Mouse (Mus musculus) limb, embryonic 13.5 days (tissue): Measurements from ENCODE around the gene Gm28047. TPM values are rescaled to one million over a fixed set of nuclear protein-coding genes. Genes with fewer than 3 reads are reported as not detected.

Experiments
- ATAC-seq: fragments of 200-750 bp; cut with Nextera tagmentation; 2 replicates; pipeline ENCODE4 v1.8.0; 2017; ENCODE audit warnings: low read depth, moderate number of reproducible peaks, moderate TSS enrichment; ENCODE audit not compliant: low FRiP score
- H3K27ac ChIP-seq: fragments of 300-500 bp; sonication (generic); 2 replicates; pipeline ENCODE4 v1.5.1; 2015; ENCODE audit warnings: inconsistent platforms, mild to moderate bottlenecking, moderate library complexity
- H3K27me3 ChIP-seq: fragments of 300-500 bp; sonication (generic); 2 replicates; pipeline ENCODE4 v1.6.1; 2015; ENCODE audit warnings: mild to moderate bottlenecking, inconsistent platforms
- H3K36me3 ChIP-seq: fragments of 300-500 bp; sonication (generic); 2 replicates; pipeline ENCODE4 v1.6.1; 2015; ENCODE audit warnings: inconsistent platforms, mild to moderate bottlenecking, moderate library complexity
- H3K4me1 ChIP-seq: fragments of 300-500 bp; sonication (generic); 2 replicates; pipeline ENCODE4 v1.6.1; 2015; ENCODE audit warnings: inconsistent platforms
- H3K4me2 ChIP-seq: fragments of 300-500 bp; sonication (generic); replicated peaks from 2 replicates; pipeline ENCODE4 v1.6.1; 2015; ENCODE audit warnings: inconsistent platforms, mild to moderate bottlenecking, moderate library complexity
- H3K4me3 ChIP-seq: fragments of 300-500 bp; sonication (generic); 2 replicates; pipeline ENCODE4 v1.5.1; 2015; ENCODE audit warnings: moderate library complexity, mild to moderate bottlenecking, inconsistent platforms
- H3K9ac ChIP-seq: fragments of 300-500 bp; sonication (generic); 2 replicates; pipeline ENCODE4 v1.6.1; 2015; ENCODE audit warnings: mild to moderate bottlenecking, inconsistent platforms
- H3K9me3 ChIP-seq: fragments of 300-500 bp; sonication (generic); 2 replicates; pipeline ENCODE4 v1.6.1; 2016; ENCODE audit warnings: inconsistent platforms
- WGBS: fragments of 180-500 bp; shearing (Covaris S2); methylation state at CpG from one replicate; pipeline ENCODE4 v1.1.7; 2015; 5-methylcytosine and 5-hydroxymethylcytosine counted together
- polyA plus RNA-seq: library from polyadenylated mRNA; unstranded; fragments of >200 nt; fragmentation: Nextera tagmentation; extraction: Ambion mirVana; gene quantifications from 2 replicates; pipeline ENCODE4 v1.2.1, GENCODE M21; 2015

Gene Gm28047
- polyA plus RNA-seq, 1 experiment from 2014 or later = not detected

DNA sequence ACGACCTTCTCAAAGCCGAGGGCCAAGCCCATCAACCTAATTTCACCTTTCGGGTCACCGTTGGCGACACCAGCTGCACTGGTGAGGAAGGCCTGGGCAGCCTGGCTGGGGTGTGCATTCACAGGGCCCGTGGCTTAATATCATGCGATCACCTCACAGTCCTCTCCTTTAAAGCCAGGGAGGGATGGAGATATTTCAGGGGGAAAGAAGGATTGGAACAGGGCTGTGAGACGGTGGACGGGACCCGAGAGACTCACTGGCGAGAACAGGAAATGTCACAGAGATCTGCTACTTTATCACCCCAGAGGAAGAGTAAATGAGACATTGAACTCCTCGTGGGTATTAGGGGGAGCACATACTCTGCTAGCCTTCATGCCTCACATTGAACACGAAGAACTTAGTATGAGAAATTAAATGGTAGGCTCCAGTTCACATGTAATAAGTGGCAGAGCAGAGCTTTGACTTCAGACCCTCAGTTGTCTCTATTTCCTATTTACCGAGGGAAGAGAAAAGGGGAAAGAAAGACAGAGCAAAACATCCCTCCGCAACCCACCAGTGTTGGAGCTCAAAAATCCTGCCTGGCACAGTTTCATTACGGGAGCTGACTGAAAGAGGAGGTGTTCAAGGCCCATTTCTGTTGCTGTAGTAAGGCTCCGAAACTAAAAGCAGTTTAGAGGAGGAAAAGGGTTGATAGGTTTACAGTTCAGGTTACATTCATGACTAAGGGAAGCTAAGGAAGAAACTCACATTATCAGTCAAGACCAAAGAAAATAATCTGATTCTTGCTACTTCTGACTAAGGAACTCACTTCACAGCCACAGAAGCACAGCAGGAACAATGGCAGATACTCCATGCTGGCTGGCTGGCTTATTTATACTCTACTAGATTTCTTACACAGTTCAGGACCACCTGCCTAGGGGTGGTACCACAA lies 105.4 kb downstream of the Gm28047 start:
- peaks cover 37% of the 10 kb centered on the region for H3K36me3 ChIP-seq
- H3K4me2 ChIP-seq = peak overlapping the region; percentile 88
- peak overlapping the region; percentile 81 for H3K9ac ChIP-seq
- no peaks in the 10 kb centered on the region for H3K9me3 ChIP-seq
- peaks cover 37% of the 10 kb centered on the region for H3K4me1 ChIP-seq
- no peaks in the 10 kb centered on the region for H3K27me3 ChIP-seq
- 60% methylated on average over 17 of the region's 17 CpGs for WGBS
- H3K27ac ChIP-seq = peak overlapping the region; percentile 99
- ATAC-seq = no peak
- peak overlapping the region; percentile 67 for H3K4me3 ChIP-seq

DNA sequence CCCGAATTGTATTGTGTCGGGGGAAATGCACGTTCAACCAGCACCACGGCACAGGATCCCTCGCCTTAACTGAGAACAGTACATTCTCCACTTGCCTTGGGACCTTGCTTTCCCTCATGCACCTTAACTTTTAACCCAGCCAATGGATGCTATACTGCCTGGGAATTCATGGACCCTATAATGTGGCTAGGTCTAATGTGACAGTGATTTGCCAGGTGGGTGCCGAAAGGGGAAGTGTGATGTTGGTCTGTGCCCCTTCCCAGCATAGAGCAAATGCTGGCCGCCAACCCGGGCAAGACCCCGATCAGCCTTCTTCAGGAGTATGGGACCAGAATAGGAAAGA lies 106.0 kb downstream of the Gm28047 start:
- no peak for ATAC-seq
- Histone ChIP-seq H3K4me3 (peak overlapping the region; percentile 67), H3K27me3 (no peaks in the 10 kb centered on the region), H3K36me3 (peaks cover 31% of the 10 kb centered on the region), H3K27ac (peak overlapping the region; percentile 99), H3K9ac (peak overlapping the region; percentile 81), H3K4me1 (peaks cover 39% of the 10 kb centered on the region), H3K4me2 (peak overlapping the region; percentile 88), H3K9me3 (no peaks in the 10 kb centered on the region)
- 13% methylated on average over 9 of the region's 9 CpGs for WGBS

DNA sequence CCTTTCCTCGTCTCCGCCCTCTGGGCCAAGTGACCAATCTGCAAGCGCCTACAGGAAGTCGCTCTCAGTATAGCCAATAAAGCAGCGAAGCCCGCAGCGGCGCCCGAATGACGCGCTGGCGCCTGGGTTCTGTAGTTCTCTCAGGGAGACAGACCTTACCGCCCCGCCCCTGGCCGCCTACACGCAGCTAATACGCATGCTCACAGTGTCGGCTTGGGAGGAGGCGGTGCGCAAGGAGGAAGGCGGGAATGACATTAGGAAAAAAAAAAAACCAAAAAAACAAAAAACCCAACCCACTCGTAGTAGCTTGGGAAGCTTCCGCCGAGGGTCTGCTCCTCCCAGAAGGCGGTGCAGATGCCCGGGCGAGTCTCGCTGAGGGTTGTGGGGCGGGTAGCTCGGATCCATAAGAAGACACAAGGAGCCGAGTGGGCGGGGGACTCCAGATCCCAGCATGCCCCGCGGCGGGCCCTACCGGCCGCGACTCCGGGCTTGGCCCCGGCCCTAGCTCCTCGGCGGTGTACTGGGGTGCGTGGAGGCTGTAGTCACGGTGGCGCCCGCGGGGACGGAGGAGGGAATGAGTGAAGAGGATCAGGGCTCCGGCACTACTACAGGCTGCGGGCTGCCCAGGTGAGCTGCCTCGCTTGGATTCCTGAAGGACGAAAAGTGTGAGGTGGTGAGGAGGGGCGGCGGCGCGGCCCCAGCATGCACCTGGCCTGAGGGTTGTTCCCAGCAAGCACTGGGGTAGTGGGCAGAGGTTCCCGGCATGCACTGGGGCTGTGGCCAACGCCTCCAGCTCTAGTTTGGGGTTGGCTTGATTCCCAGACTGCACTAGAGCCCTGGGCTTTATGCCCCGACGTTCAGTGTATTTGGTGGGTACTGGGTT lies 106.7 kb downstream of the Gm28047 start, which contains the start of gene Tarbp2:
Gene Tarbp2, plus strand, starts transcription at position 217 of the 883 bp plus-strand sequence.
- WGBS = under 1% methylated on average over 59 of the region's 60 CpGs
- H3K9me3 ChIP-seq = no peaks in the 10 kb centered on the region
- peak within 1 kb of the TSS; percentile 81 for H3K9ac ChIP-seq
- H3K27me3 ChIP-seq = no peaks in the 10 kb centered on the region
- peak; percentile 92 for ATAC-seq
- H3K4me1 ChIP-seq = peaks cover 39% of the 10 kb centered on the region
- H3K27ac ChIP-seq = peak within 1 kb of the TSS; percentile 99
- peak within 1 kb of the TSS; percentile 88 for H3K4me2 ChIP-seq
- H3K36me3 ChIP-seq = peaks cover 28% of the 10 kb centered on the region
- H3K4me3 ChIP-seq = peak within 1 kb of the TSS; percentile 67

DNA sequence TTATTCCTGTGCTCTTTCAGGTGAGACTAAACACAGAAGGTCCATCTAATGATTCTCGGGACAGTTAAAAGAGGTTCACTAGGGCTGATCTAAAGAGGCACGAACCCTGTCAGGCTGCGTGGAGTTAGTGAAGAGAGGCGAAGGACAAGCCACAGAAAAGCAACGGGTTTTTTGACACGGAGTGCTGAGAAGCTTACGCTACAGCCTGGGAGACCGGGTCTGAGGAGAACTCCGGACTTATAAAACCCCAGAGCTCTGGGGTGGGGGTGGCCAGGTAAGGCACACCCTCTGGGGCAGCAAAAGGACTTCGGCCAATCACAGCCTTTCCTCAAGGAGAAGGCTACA lies 107.3 kb downstream of the Gm28047 start:
- Histone ChIP-seq H3K9ac (peak overlapping the region; percentile 79), H3K27ac (peak overlapping the region; percentile 85)
- WGBS = 0% methylated on average over 10 of the region's 10 CpGs

DNA sequence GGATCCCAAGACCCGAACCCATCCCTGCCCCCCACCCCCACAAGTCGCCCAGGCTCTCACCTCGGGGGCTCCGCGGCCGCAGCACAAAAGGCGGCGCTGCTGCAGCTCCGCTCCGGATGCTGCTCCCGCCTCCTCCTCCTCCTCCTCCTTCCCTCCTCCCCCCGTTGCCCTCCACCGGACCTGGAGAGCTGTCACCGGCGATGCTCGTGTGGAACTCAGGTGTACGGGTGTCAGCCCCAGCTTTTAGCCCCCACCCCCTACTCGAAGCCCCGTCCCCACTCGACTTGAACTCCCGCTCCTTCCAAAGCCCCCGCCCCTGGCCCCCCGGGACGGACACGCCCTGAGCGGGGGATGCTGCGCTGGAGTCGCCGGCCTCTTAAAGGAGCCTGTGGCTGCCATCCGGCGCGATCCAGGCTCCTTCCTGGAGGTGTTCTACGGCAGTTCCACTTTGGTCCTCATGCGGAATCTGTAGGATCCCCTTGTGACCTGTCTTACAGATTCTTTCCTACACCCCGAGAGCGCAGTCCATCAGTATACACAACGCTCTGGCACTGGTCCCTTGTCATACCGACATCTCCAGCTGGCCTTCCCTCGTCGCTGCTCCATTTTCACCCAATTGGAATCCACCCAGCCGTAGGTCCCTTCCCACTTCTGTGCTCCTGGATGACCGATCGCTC lies 108.0 kb downstream of the Gm28047 start, which contains the start of gene Map3k12:
Gene Map3k12, minus strand, starts transcription at position 337 of the 677 bp plus-strand sequence.
- Histone ChIP-seq H3K27ac (peak within 1 kb of the TSS; percentile 99), H3K27me3 (no peaks in the 10 kb centered on the region), H3K9me3 (no peaks in the 10 kb centered on the region), H3K9ac (peak within 1 kb of the TSS; percentile 79), H3K36me3 (peaks cover 16% of the 10 kb centered on the region), H3K4me1 (peaks cover 50% of the 10 kb centered on the region), H3K4me2 (peak within 1 kb of the TSS; percentile 88), H3K4me3 (peak within 1 kb of the TSS; percentile 67)
- ATAC-seq = no peak
- 1% methylated on average over 38 of the region's 43 CpGs for WGBS

More for the DNA sequence above, 107.3 kb downstream of the Gm28047 start:
- Histone ChIP-seq H3K4me1 (peaks cover 43% of the 10 kb centered on the region), H3K4me3 (peak overlapping the region; percentile 67), H3K27me3 (no peaks in the 10 kb centered on the region), H3K4me2 (peak overlapping the region; percentile 88), H3K36me3 (peaks cover 24% of the 10 kb centered on the region), H3K9me3 (no peaks in the 10 kb centered on the region)
- no peak for ATAC-seq

DNA sequence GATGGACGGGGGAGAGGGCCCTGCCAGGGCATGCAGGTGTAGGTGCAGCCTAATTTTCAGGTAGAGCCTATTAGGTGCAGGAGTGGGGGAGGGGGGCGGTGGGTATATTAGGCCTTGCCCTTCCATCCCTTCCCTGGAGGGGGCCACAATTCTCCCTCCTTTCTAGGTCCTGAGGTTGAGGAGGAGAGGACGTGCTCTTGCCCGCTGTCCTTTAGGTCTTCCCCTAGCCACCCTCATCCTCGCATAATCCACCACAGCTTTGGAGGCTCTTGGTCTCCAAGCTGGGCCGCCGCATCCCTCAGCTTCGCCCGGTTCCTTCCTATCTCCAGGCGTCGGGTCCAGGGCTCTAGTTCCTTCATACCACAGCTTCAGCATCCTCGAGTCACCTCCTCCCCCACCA lies 108.6 kb downstream of the Gm28047 start:
- Histone ChIP-seq H3K9me3 (no peaks in the 10 kb centered on the region), H3K9ac (peak overlapping the region; percentile 79), H3K4me3 (peak overlapping the region; percentile 67), H3K27ac (peak overlapping the region; percentile 85), H3K4me1 (peaks cover 56% of the 10 kb centered on the region), H3K27me3 (no peaks in the 10 kb centered on the region), H3K36me3 (peaks cover 11% of the 10 kb centered on the region), H3K4me2 (peak overlapping the region; percentile 88)
- ATAC-seq = no peak
- WGBS = 1% methylated on average over 12 of the region's 12 CpGs

DNA sequence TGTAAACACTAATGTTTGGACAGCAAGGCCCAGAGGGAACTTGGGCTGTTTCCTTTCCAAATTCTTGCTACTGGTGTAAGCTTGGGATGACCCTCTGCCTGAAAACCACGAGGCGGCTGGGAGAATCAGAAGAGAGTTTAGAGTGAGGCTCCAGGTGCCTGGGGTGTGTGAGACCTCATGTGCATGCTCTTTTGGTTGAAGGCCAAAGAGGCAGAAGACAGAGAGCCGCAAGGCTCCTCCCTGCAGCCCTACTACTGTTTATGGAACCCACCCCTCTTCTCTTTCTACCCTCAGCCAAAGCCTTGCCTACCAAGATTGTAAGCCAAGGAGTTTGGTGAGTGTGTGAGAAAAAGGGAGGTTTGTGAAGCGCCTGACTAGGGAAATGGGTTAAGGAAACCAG lies 109.1 kb downstream of the Gm28047 start:
- Histone ChIP-seq H3K27me3 (no peaks in the 10 kb centered on the region), H3K9me3 (no peaks in the 10 kb centered on the region), H3K4me1 (peaks cover 61% of the 10 kb centered on the region), H3K36me3 (peaks cover 6% of the 10 kb centered on the region), H3K4me2 (peak overlapping the region; percentile 88), H3K27ac (peak overlapping the region; percentile 85; the same call in 1 of the 2 replicates), H3K9ac (peak overlapping the region; percentile 79), H3K4me3 (peak overlapping the region; percentile 67)
- WGBS = 35% methylated on average over 4 of the region's 4 CpGs
- no peak for ATAC-seq

DNA sequence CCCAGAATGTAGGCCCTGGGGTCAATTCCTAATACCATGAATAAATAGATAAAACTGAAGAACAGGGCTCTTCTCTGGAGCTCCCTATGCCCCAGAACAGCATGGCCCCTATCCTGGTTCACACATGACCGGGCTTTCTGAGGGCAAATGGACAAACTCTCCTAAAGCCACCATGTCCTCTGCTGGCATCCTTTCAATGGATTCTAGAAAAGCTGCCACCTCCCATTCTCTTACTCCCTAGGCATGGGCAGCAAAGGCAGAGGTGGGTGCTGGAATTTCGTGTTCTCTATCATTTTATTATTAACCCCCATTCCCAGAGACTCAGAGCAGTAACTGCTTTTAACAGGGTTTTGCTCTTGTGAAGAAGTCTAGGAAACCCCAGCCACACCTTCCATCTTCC lies 109.6 kb downstream of the Gm28047 start:
- no peak for ATAC-seq
- Histone ChIP-seq H3K9me3 (no peaks in the 10 kb centered on the region), H3K4me3 (peak overlapping the region; percentile 67), H3K4me1 (peaks cover 58% of the 10 kb centered on the region), H3K27ac (no peak overlapping the region), H3K27me3 (no peaks in the 10 kb centered on the region), H3K9ac (no peak overlapping the region), H3K4me2 (peak overlapping the region; percentile 88), H3K36me3 (peaks cover under 1% of the 10 kb centered on the region; the same call in 1 of the 2 replicates)
- WGBS = 85% methylated on average over 2 of the region's 2 CpGs

DNA sequence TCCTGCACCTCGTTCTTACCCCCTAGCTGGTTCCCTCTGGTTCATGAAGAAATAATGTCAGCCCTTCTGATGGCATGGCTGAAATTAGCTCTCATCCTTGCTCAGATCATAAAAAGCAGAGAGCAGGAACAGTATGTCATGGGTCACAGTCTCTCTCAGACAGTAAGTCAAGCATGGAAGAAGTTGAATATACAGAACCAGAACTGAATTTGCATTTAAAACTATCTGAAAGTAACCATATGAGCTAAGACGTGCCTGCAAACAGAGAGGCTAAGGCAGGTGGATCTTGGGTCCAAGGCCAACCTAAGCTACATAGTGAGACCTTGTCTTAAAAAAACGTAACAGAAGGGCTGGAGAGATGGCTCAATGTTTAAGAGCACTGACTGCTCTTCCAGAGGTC lies 111.9 kb downstream of the Gm28047 start:
- no peaks in the 10 kb centered on the region for H3K27me3 ChIP-seq
- H3K4me2 ChIP-seq = no peak overlapping the region
- H3K4me3 ChIP-seq = no peak overlapping the region
- peak overlapping the region; percentile 43; the same call in 1 of the 2 replicates for H3K9ac ChIP-seq
- peaks cover 59% of the 10 kb centered on the region for H3K4me1 ChIP-seq
- 83% methylated on average over 3 of the region's 3 CpGs for WGBS
- H3K27ac ChIP-seq = no peak overlapping the region
- ATAC-seq = no peak
- 0 out of 2 replicates have a peak, but pooled peaks cover 7% of the 10 kb centered on the region for H3K36me3 ChIP-seq
- no peaks in the 10 kb centered on the region for H3K9me3 ChIP-seq

DNA sequence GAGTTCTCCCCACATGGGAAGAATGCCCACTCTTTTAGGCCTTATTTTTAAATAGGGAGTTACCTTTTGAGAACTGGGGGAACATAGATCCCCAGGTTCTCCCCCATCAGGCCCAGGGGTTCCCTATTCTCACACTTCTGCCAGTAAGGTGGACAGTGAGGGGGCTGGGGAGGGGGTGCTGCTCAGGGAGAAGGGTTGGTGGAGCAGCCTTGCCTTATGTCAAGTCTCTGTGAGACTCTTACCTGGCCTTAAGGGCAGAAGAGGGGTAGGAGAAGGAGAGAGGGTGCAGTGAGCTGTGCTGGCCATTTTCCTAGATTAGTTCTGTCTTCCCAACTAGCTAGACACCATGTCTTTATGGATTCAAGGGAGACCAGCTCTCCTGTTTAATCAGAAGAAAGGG lies 112.4 kb downstream of the Gm28047 start:
- Histone ChIP-seq H3K9ac (peak overlapping the region; percentile 43), H3K4me1 (peaks cover 59% of the 10 kb centered on the region), H3K4me2 (no peak overlapping the region), H3K4me3 (no peak overlapping the region), H3K36me3 (0 out of 2 replicates have a peak, but pooled peaks cover 8% of the 10 kb centered on the region), H3K9me3 (no peaks in the 10 kb centered on the region), H3K27ac (no peak overlapping the region; the same call in 1 of the 2 replicates), H3K27me3 (no peaks in the 10 kb centered on the region)
- no peak for ATAC-seq

DNA sequence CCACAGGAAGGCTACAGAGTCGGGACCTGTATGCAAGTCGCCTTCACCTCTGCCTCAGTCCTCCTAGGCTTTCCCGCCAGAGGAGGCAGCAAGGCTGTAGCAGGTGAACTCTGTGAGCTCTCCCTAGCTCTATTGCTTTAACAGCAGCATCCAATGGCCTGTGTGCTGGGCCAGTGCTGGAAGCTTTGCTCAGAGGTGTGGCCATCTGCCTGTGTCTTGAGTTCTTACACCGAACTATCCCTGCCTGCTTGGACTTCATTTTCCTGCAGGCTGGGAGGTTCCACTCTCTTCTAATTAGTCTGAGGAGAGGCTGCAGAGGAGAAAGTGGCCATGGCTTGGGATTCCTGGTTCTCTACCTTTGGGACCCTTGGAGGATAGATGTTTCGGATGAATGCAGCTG lies 112.9 kb downstream of the Gm28047 start:
- H3K27ac ChIP-seq = no peak overlapping the region; the same call in 1 of the 2 replicates
- H3K9ac ChIP-seq = peak overlapping the region; percentile 43
- no peaks in the 10 kb centered on the region for H3K9me3 ChIP-seq
- H3K36me3 ChIP-seq = 0 out of 2 replicates have a peak, but pooled peaks cover 10% of the 10 kb centered on the region
- ATAC-seq = no peak
- peaks cover 59% of the 10 kb centered on the region for H3K4me1 ChIP-seq
- H3K4me2 ChIP-seq = peak overlapping the region; percentile 79; the same call in 1 of the 2 replicates
- WGBS = 23% methylated on average over 5 of the region's 5 CpGs
- no peak overlapping the region for H3K4me3 ChIP-seq
- no peaks in the 10 kb centered on the region for H3K27me3 ChIP-seq
